Mouse (Mus musculus): ENCODE data around the gene Ace. TPM values are rescaled to one million over a fixed set of nuclear protein-coding genes. Genes with fewer than 3 reads are reported as not detected.

The Ace gene
- polyA plus RNA-seq, 1 experiment from 2014 or later = 2.1 TPM

GRCm38 (mm10) chr11:106036548-106037417 is 69.0 kb downstream of the Ace start, which contains the start of gene Dcaf7:
Gene Dcaf7, plus strand, starts transcription at chr11:106036872.
- DNase-seq (ENCODE audit: low spot score) = peak; percentile 95
- Histone ChIP-seq H3K9ac (ENCODE audit: low read length) (peak within 1 kb of the TSS; percentile 73), H3K27me3 (ENCODE audit: control insufficient read depth, insufficient read depth, low read length) (no peaks in the 10 kb centered on the region), H3K4me3 (ENCODE audit: low read depth, low read length) (peak within 1 kb of the TSS; percentile 85), H3K36me3 (ENCODE audit: control insufficient read depth, insufficient read depth, low read length) (no peaks in the 10 kb centered on the region), H3K4me1 (replicated peaks; ENCODE audit: control insufficient read depth, insufficient read depth) (no peaks in the 10 kb centered on the region), H3K27ac (replicated peaks) (peak within 1 kb of the TSS; percentile 91), H3K9me3 (ENCODE audit: control insufficient read depth, low read length) (no peaks in the 10 kb centered on the region), H3K4me2 (replicated peaks; ENCODE audit: low read depth) (peak within 1 kb of the TSS; percentile 81)
- TF ChIP-seq CTCF (IDR thresholded peaks at IDR 0.05; ENCODE audit: low read depth) (no peak; the same call in 1 of the 2 replicates), EP300 (optimal IDR thresholded peaks at IDR 0.05) (peak; percentile 35)
- WGBS = under 1% methylated on average over 66 of the region's 66 CpGs
- peak; percentile 99 for ATAC-seq (ENCODE audit: low FRiP score, low TSS enrichment)

GRCm38 (mm10) chr11:106037418-106037751 is 69.6 kb downstream of the Ace start:
- peak overlapping the region; percentile 73 for H3K9ac ChIP-seq (ENCODE audit: low read length)
- no peak for ATAC-seq (ENCODE audit: low FRiP score, low TSS enrichment)
- H3K27me3 ChIP-seq (ENCODE audit: control insufficient read depth, insufficient read depth, low read length) = no peaks in the 10 kb centered on the region
- TF ChIP-seq CTCF (IDR thresholded peaks at IDR 0.05; ENCODE audit: low read depth) (peak; percentile 40), EP300 (optimal IDR thresholded peaks at IDR 0.05) (no peak)
- H3K4me1 ChIP-seq (replicated peaks; ENCODE audit: control insufficient read depth, insufficient read depth) = no peaks in the 10 kb centered on the region
- H3K36me3 ChIP-seq (ENCODE audit: control insufficient read depth, insufficient read depth, low read length) = no peaks in the 10 kb centered on the region
- peak overlapping the region; percentile 85 for H3K4me3 ChIP-seq (ENCODE audit: low read depth, low read length)
- H3K4me2 ChIP-seq (replicated peaks; ENCODE audit: low read depth) = peak overlapping the region; percentile 81
- H3K9me3 ChIP-seq (ENCODE audit: control insufficient read depth, low read length) = no peaks in the 10 kb centered on the region
- peak; percentile 51 for DNase-seq (ENCODE audit: low spot score)
- 0% methylated on average over 13 of the region's 13 CpGs for WGBS
- H3K27ac ChIP-seq (replicated peaks) = peak overlapping the region; percentile 91

Other genes starting within 250 kb of the Ace start
- gene Cyb561, start 14.6 kb upstream of the Ace start, polyA plus RNA-seq (2015; fragmentation: Nextera tagmentation; extraction: Ambion mirVana) = 56.1 and 58.3 TPM in 2 replicates
- not detected in 2 replicates for gene Ace3, start 26.7 kb downstream of the Ace start, polyA plus RNA-seq (2015; fragmentation: Nextera tagmentation; extraction: Ambion mirVana)
- gene Kcnh6, start 40.2 kb downstream of the Ace start, polyA plus RNA-seq (2015; fragmentation: Nextera tagmentation; extraction: Ambion mirVana) = 0.54 and 0.55 TPM in 2 replicates
- gene Dcaf7, start 68.9 kb downstream of the Ace start, polyA plus RNA-seq (2015; fragmentation: Nextera tagmentation; extraction: Ambion mirVana) = 25.9 and 28.1 TPM in 2 replicates
- 7.6 and 8.1 TPM in 2 replicates for gene Taco1, start 98.1 kb downstream of the Ace start, polyA plus RNA-seq (2015; fragmentation: Nextera tagmentation; extraction: Ambion mirVana)
- gene Map3k3, start 116.7 kb downstream of the Ace start, polyA plus RNA-seq (2015; fragmentation: Nextera tagmentation; extraction: Ambion mirVana) = 8.7 and 10.2 TPM in 2 replicates
- gene Gm10840, start 192.9 kb downstream of the Ace start, polyA plus RNA-seq (2015; fragmentation: Nextera tagmentation; extraction: Ambion mirVana) = not detected in 2 replicates
- 45.3 and 48.7 TPM in 2 replicates for gene Limd2, start 192.9 kb downstream of the Ace start, polyA plus RNA-seq (2015; fragmentation: Nextera tagmentation; extraction: Ambion mirVana)
- gene Strada, start 234.2 kb downstream of the Ace start, polyA plus RNA-seq (2015; fragmentation: Nextera tagmentation; extraction: Ambion mirVana) = 9.9 and 11.8 TPM in 2 replicates
- 51.4 and 52.5 TPM in 2 replicates for gene Ccdc47, start 248.4 kb downstream of the Ace start, polyA plus RNA-seq (2015; fragmentation: Nextera tagmentation; extraction: Ambion mirVana)
- gene Ddx42, start 249.0 kb downstream of the Ace start, polyA plus RNA-seq (2015; fragmentation: Nextera tagmentation; extraction: Ambion mirVana) = 27.2 TPM in 2 replicates